Mouse (Mus musculus) lung, postnatal 0 days (tissue): ENCODE data around the gene Galm.

Source experiments
- CTCF ChIP-seq: IDR thresholded peaks from 2 replicates; pipeline ENCODE4 v1.5.1; 2016; ENCODE audit warnings: antibody characterized with exemption, mild to moderate bottlenecking
- EP300 ChIP-seq: IDR thresholded peaks from 2 replicates; pipeline ENCODE4 v1.6.1; 2016; ENCODE audit warnings: antibody characterized with exemption, mild to moderate bottlenecking, control low read depth

GRCm38 (mm10) chr17:80221202-80221601 is 93.9 kb downstream of the Galm start:
- TF ChIP-seq EP300 (no peak), CTCF (no peak)
